Mouse (Mus musculus) adrenal gland, adult 8-10 months (tissue): ENCODE measurements at regions not wholly inside any gene's neighbourhood (a gene's known extent, or its start where the extent isn't known, plus 50 kb on each side); places are given as distances from the start of the nearest gene placed in this dataset.

Source experiments
- DNase-seq: peaks from one replicate; pipeline ENCODE4 v3.0.0; 2022

- DNase-seq, result no peak
Observed at GRCm38 (mm10) chr13:107692123-107692830, 352.0 kb upstream of the Smim15 start.

- no peak for DNase-seq
Observed at GRCm38 (mm10) chr13:107688972-107689371, 355.3 kb upstream of the Smim15 start.

DNA sequence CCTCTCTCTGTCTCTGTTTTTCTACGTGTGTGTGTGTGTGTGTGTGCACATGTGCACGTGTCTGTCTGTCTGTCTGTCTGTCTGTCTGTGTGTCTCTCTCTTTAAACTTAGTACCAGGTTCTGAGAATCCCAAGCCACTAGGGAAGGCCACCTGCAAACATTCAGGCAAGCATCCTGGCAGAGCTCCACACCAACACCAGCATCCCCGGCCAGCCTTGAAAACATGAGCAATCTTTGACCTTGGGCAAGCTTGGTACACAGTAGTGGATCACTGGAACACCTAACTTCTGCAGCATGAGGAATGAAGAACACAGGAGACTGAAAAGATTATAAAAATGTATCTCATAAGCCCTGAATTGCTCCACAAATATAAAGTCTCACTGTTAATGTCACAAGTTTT, 359.0 kb upstream of the Smim15 start:
- peak; percentile 55 for DNase-seq

GRCm38 (mm10) chr13:107683909-107684308, 360.3 kb upstream of the Smim15 start:
- DNase-seq, result no peak

- no peak for DNase-seq
Observed at GRCm38 (mm10) chr13:107681719-107682118, 362.5 kb upstream of the Smim15 start.

DNA sequence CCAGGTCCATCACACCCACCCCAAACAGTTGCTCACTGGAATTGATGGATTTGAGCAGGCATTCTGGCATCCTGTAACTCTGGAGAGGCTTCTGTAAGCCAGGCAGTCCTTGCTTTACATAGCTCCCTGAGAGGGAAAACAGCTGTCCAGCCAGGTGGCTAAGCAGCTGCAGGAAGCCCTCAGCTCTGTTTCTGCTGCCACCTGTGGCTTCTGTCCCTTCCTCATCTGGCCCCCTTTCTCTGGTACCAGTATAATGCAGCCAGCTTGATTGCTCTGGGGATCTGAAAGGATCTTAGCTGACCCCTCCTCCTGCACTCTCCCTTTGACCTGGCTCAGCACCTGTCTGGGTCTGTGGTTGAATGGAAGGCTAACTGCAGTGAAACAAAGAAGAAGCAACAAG, 365.4 kb upstream of the Smim15 start:
- no peak for DNase-seq

- DNase-seq, result no peak
Observed at GRCm38 (mm10) chr13:107677091-107677470, 367.2 kb upstream of the Smim15 start.

DNA sequence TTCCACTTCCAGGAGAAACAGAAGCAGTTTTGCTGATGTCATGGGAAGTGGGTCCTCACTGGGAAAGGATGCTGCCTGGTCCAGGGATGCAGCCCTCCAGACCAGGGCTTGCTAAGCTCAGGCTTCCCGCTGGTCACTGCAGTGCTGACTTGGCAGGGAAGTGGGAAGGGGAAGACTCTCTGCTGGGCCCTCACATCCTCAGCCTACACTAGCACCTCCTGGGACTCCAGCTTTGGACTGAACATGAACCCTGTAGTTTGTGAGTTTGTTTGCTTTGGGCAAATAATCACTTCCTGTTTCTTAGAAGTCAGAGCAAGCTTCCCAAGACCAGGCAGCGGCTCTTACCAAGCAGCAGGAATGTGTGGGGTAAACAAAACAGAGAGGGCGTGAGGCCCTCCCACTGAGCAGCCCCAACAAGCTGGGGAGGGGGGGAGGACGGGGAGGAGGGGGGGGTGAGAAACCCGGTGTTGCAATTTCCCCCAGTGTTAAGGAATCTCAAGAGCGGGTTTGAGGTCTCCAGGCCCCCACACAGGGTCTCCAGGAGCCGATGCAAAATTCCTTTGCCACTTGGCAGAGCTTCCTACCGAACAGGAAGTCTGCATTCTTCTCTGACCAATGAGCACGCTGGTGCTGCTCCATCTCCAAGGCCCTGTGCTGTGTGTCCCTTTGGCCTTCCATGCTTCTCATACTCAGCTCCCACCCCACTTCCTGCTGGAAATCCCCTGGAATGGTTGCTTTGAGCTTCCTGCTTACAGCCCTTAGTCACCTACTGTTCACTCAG, 367.7 kb upstream of the Smim15 start:
- peak; percentile 13 for DNase-seq

DNA sequence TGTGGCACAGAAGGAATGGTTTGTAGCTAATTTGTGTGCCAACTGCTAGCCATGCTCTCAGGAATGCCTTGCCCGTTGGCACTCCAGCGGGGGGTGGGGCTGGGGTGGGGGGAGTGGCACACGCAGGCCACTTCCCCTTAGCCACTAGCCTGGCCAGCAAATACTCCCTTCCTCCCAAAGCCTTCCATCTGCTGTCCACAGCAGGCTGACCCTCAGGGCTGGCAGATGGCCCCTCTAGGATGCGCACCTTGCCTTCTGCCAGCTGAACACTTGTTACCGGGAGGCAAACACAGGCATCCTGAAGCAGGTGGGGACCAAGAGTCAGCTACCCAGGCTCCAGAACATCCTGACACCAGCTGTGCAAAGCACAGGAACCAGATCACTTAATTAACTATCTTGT, 372.1 kb upstream of the Smim15 start:
- no peak for DNase-seq

- no peak for DNase-seq
Observed at GRCm38 (mm10) chr13:107668509-107668908, 375.7 kb upstream of the Smim15 start.

- no peak for DNase-seq
Observed at GRCm38 (mm10) chr13:107665775-107666174, 378.5 kb upstream of the Smim15 start.

GRCm38 (mm10) chr13:107664197-107664596, 380.0 kb upstream of the Smim15 start:
- no peak for DNase-seq

DNA sequence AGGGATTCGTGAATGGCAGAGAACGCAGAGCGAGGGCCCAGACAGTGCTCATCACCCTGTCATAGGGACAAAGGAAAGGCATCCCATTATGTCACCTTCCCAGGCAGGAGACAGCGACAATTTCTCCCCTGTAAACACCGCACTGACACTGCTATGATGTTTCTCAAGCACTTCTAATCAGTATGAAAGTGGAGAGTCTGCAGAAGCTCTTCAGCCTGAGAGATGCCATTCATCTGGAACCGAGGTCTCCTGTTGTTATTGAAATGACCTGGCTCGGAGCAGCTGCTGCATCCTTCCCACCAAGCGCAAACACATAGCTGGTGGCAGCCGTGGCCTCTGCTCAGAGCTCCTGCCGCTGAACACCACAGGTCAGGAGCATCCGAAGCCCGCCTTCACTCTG, 380.5 kb upstream of the Smim15 start:
- DNase-seq, result no peak

- no peak for DNase-seq
Observed at GRCm38 (mm10) chr13:107661414-107661813, 382.8 kb upstream of the Smim15 start.

- peak; percentile 26 for DNase-seq
Observed at GRCm38 (mm10) chr13:107645865-107646645, 398.2 kb upstream of the Smim15 start.

GRCm38 (mm10) chr13:107645121-107645864, 399.0 kb upstream of the Smim15 start:
- no peak for DNase-seq

DNA sequence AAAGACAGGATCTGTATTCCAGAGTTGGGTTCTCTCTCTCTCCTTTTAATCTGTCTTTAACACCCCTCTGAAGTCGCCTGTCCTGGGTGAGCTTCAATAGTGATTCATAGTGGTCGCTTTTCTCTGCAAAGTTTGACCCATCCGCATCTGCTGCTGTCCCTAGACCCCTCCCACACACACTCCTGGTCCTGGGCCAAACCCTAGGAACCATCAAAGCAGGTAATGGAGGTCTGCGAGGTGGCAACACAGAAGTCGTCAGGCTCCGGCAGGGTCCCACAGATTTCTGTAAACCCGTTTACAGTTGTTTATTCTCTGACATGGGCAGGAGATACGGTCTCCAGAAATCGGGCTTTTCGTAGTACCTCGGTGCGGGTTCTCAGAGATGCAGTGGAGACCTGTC, 399.5 kb upstream of the Smim15 start:
- DNase-seq, result no peak

DNA sequence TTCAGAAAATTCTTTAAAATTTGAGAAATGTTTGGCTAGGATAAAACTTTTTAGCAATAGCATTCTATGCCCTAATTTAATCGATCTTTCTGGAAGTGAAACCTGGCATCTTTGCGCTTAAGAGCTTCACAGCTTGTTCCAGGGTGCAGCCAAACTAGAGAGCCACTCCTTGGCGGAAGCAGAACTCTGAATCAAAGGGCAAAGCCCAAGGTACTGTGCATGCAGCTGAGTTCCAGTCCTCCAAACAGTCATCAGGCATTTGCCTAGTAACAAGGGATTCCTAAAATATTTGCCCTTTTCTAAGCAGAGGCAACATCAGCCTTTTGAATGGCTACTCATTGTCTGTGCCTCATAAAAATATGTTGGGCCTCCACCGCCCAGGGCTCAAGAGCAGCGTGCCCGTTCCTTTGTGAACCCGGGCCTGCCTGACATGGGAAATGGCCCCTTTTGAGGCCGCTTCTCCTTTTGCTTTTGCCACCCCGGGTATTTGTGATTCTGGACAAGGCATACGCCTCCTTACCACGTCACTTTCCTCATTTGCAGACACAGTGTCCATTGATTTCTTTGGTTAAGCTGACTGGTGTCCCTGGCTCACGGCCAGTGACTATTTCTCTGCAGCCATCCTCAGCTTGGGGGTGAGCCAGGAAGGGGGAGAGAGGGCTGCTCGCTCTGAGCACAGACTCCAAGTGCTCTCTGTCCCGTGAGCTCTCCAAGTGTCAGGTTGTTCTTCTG, 402.2 kb upstream of the Smim15 start:
- no peak for DNase-seq

DNA sequence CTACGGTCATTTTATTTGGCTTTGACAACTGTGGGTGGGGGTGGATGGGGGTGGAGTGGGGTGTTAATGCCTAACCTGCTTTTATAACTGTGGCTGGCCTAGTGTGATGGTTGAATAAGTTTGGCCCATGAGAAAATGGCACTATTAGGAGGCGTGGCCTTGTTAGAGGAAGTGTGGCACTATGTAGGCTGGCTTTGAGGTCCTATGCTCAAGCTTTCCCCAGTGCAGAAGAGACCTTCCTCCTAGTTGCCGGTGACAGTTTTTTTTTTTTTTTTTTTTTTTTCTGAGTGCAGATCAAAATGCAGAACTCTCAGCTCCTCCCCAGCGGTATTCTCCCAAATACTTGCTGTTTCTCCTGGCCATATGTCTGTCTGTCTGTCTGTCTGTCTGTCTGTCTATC, 404.6 kb upstream of the Smim15 start:
- DNase-seq, result no peak

- DNase-seq, result no peak
Observed at GRCm38 (mm10) chr13:107637269-107637668, 407.0 kb upstream of the Smim15 start.

GRCm38 (mm10) chr13:107635114-107635513, 409.1 kb upstream of the Smim15 start:
- DNase-seq, result no peak

DNA sequence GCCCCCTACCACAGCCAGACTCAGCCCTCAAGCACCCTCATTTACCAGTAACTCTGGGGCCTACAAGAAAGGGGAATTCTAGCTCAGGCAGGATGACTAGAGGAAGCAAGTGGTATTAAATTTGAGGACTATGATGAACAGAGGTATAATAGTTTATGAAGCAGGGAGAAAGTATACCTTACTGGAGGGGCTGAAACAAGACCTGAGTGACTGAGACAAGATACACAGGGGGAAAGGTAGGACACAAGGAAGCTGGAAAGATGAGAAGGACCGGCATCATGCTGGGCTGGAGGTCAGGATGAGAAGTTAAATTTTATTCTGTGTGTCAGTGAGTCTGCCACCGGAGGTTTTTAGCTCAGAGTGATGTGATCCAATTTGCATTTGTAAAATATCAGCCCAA, 417.2 kb upstream of the Smim15 start:
- DNase-seq, result no peak
